Mouse (Mus musculus) C2C12 (cell line): ENCODE results near the gene Rps29. TPM values are rescaled to one million over a fixed set of nuclear protein-coding genes. Genes with fewer than 3 reads are reported as not detected.

Experiments
- H3K27me3 ChIP-seq: one replicate; pipeline ENCODE4 v1.6.1; 2011; ENCODE audit not compliant: control insufficient read depth, insufficient read depth, insufficient read length
- H3K36me3 ChIP-seq: one replicate; pipeline ENCODE4 v1.6.1; 2011; ENCODE audit not compliant: control insufficient read depth, insufficient read depth
- H3K4me3 ChIP-seq: one replicate; pipeline ENCODE4 v1.5.1; 2011; ENCODE audit warnings: mild to moderate bottlenecking, control low read depth; ENCODE audit not compliant: poor library complexity, insufficient read depth, severe bottlenecking
- H3K79me2 ChIP-seq: one replicate; pipeline ENCODE4 v1.6.1; 2011; ENCODE audit not compliant: control insufficient read depth, insufficient read depth
- H3K79me3 ChIP-seq: one replicate; pipeline ENCODE4 v1.6.1; 2011; ENCODE audit warnings: low read depth, control low read depth
- H3ac ChIP-seq: one replicate; pipeline ENCODE3; 2011; ENCODE audit warnings: low read depth; ENCODE audit not compliant: control insufficient read depth, insufficient read length
- CEBPB ChIP-seq: IDR thresholded peaks from one replicate; pipeline ENCODE4 v1.6.1; 2011; ENCODE audit warnings: low read depth, mild to moderate bottlenecking, control low read depth, moderate library complexity
- CTCF ChIP-seq: IDR thresholded peaks from one replicate; pipeline ENCODE4 v1.5.1; 2011; ENCODE audit not compliant: control insufficient read depth, insufficient read depth, insufficient read length
- FOSL1 ChIP-seq: IDR thresholded peaks from one replicate; pipeline ENCODE4 v1.8.0; 2011; ENCODE audit warnings: mild to moderate bottlenecking, low read length; ENCODE audit not compliant: poor library complexity, insufficient read depth, severe bottlenecking
- MAX ChIP-seq: IDR thresholded peaks from one replicate; pipeline ENCODE4 v1.6.1; 2011; ENCODE audit warnings: mild to moderate bottlenecking, control low read depth
- MYOD1 ChIP-seq: IDR thresholded peaks from one replicate; pipeline ENCODE4 v1.6.1; 2011; ENCODE audit warnings: low read depth; ENCODE audit not compliant: control insufficient read depth, insufficient read length
- MYOG ChIP-seq: IDR thresholded peaks from one replicate; pipeline ENCODE4 v1.6.1; 2011; ENCODE audit not compliant: control insufficient read depth, insufficient read length; ENCODE audit errors: extremely low read depth
- USF1 ChIP-seq: IDR thresholded peaks from one replicate; pipeline ENCODE4 v1.6.1; 2011; ENCODE audit warnings: low read depth, mild to moderate bottlenecking, control low read depth, moderate library complexity
- polyA plus RNA-seq: library from polyadenylated mRNA; unstranded; fragments of >200 nt; fragmentation: generic; extraction: Trizol; gene quantifications from one replicate; pipeline ENCODE4 v1.2.1, GENCODE M21; 2012; ENCODE audit warnings: missing spikeins

Gene Rps29
- polyA plus RNA-seq, 1 experiment = 10,268 TPM

GRCm38 (mm10) chr12:69191396-69191795 lies 32.4 kb upstream of the Rps29 start:
- H3K79me2 ChIP-seq = peaks cover 78% of the 10 kb centered on the region
- no peak overlapping the region for H3K4me3 ChIP-seq
- H3K36me3 ChIP-seq = peaks cover 66% of the 10 kb centered on the region
- no peak overlapping the region for H3ac ChIP-seq
- H3K79me3 ChIP-seq = peaks cover 55% of the 10 kb centered on the region
- TF ChIP-seq MAX (no peak), MYOG (no peak), FOSL1 (no peak), USF1 (no peak), MYOD1 (no peak), CTCF (no peak), CEBPB (no peak)
- no peaks in the 10 kb centered on the region for H3K27me3 ChIP-seq

GRCm38 (mm10) chr12:69190522-69190921 lies 31.5 kb upstream of the Rps29 start:
- Histone ChIP-seq H3K36me3 (peaks cover 73% of the 10 kb centered on the region), H3K27me3 (no peaks in the 10 kb centered on the region), H3K4me3 (no peak overlapping the region), H3ac (no peak overlapping the region), H3K79me2 (peaks cover 78% of the 10 kb centered on the region), H3K79me3 (peaks cover 53% of the 10 kb centered on the region)
- no peak for TF ChIP-seq MYOG
- TF ChIP-seq CEBPB = no peak
- TF ChIP-seq USF1 = no peak
- no peak for TF ChIP-seq MYOD1
- no peak for TF ChIP-seq MAX
- TF ChIP-seq CTCF = no peak
- no peak for TF ChIP-seq FOSL1

GRCm38 (mm10) chr12:69190074-69190473 lies 31.1 kb upstream of the Rps29 start:
- Histone ChIP-seq H3K27me3 (no peaks in the 10 kb centered on the region), H3ac (no peak overlapping the region), H3K4me3 (no peak overlapping the region), H3K36me3 (peaks cover 78% of the 10 kb centered on the region), H3K79me2 (peaks cover 78% of the 10 kb centered on the region), H3K79me3 (peaks cover 54% of the 10 kb centered on the region)
- TF ChIP-seq MAX (no peak), USF1 (no peak), CTCF (no peak), MYOG (no peak), FOSL1 (no peak), CEBPB (no peak), MYOD1 (no peak)

- Histone ChIP-seq H3ac (no peak overlapping the region), H3K27me3 (no peaks in the 10 kb centered on the region), H3K79me3 (peaks cover 42% of the 10 kb centered on the region), H3K36me3 (peaks cover 68% of the 10 kb centered on the region), H3K79me2 (peaks cover 82% of the 10 kb centered on the region), H3K4me3 (no peak overlapping the region)
- TF ChIP-seq MYOG (no peak), USF1 (no peak), FOSL1 (no peak), MYOD1 (no peak), CEBPB (no peak), MAX (no peak), CTCF (no peak)
Observed at GRCm38 (mm10) chr12:69186811-69187471, 28.0 kb upstream of the Rps29 start.

DNA sequence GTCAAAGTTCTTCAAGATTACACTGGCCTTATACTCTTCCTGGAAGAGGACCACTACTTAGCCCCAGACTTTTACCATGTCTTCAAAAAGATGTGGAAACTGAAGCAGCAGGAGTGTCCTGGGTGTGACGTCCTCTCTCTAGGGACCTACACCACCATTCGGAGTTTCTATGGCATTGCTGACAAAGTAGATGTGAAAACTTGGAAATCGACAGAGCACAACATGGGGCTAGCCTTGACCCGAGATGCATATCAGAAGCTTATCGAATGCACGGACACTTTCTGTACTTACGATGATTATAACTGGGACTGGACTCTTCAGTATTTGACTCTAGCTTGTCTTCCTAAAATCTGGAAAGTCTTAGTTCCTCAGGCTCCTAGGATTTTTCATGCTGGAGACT lies 26.4 kb upstream of the Rps29 start:
- H3K79me3 ChIP-seq = peaks cover 44% of the 10 kb centered on the region
- H3K27me3 ChIP-seq = no peaks in the 10 kb centered on the region
- H3K4me3 ChIP-seq = peak overlapping the region; percentile 81
- no peak overlapping the region for H3ac ChIP-seq
- TF ChIP-seq MYOD1 (no peak), MYOG (no peak), USF1 (no peak)
- peaks cover 65% of the 10 kb centered on the region for H3K36me3 ChIP-seq
- H3K79me2 ChIP-seq = peaks cover 82% of the 10 kb centered on the region
